Mouse (Mus musculus) heart, adult 2 months (tissue): ENCODE data around the gene Mrtfa. TPM values are rescaled to one million over a fixed set of nuclear protein-coding genes. Genes with fewer than 3 reads are reported as not detected.
A peak's percentile ranks its signal among the peaks of the same experiment; 100 is the strongest.
"Not testable (repeated sequence)": the region's sequence is repeated elsewhere in the genome, so short reads cannot be mapped to it uniquely, and the experiment has no call there.

ENCODE experiments used
- DNase-seq, 2 experiments: peaks; one replicate each; pipeline ENCODE4 v3.0.0; 2021
- H3K27ac ChIP-seq: fragments of 200-600 bp; 2 replicates; pipeline ENCODE4 v1.8.1; 2022
- H3K27me3 ChIP-seq: fragments of 200-500 bp; 2 replicates; pipeline ENCODE4 v1.6.1; 2012; ENCODE audit warnings: mild to moderate bottlenecking, low read length, inconsistent platforms, mixed read lengths; ENCODE audit not compliant: control insufficient read depth, insufficient read depth
- H3K36me3 ChIP-seq: fragments of 200-500 bp; 2 replicates; pipeline ENCODE4 v1.6.1; 2012; ENCODE audit warnings: low read length, inconsistent platforms; ENCODE audit not compliant: control insufficient read depth, insufficient read depth
- H3K4me1 ChIP-seq: fragments of 200-500 bp; 2 replicates; pipeline ENCODE4 v1.6.1; 2011; ENCODE audit warnings: low read length; ENCODE audit not compliant: control insufficient read depth, insufficient read depth
- H3K4me3 ChIP-seq: fragments of 200-600 bp; 2 replicates; pipeline ENCODE4 v1.8.1; 2022
- H3K79me2 ChIP-seq: fragments of 200-500 bp; replicated peaks from 2 replicates; pipeline ENCODE4 v1.6.1; 2012; ENCODE audit warnings: mild to moderate bottlenecking, inconsistent platforms, low read length, moderate library complexity, mixed read lengths; ENCODE audit not compliant: control insufficient read depth, insufficient read depth
- H3K9ac ChIP-seq: fragments of 200-500 bp; 2 replicates; pipeline ENCODE4 v1.6.1; 2012; ENCODE audit warnings: low read depth, mild to moderate bottlenecking, control low read depth, inconsistent platforms, low read length, mixed read lengths
- CTCF ChIP-seq: fragments of 200-600 bp; IDR thresholded peaks from 2 replicates; pipeline ENCODE4 v1.8.1; 2022; ENCODE audit warnings: antibody characterized with exemption, mild to moderate bottlenecking, moderate library complexity
- EP300 ChIP-seq: fragments of 200-500 bp; IDR thresholded peaks from 2 replicates; pipeline ENCODE4 v1.6.1; 2011; ENCODE audit warnings: low read depth, low read length, control low read depth; ENCODE audit not compliant: insufficient read depth
- POLR2A ChIP-seq: fragments of 200-500 bp; IDR thresholded peaks from 2 replicates; pipeline ENCODE4 v1.6.1; 2011; ENCODE audit warnings: mild to moderate bottlenecking, low read depth, low read length, control low read depth; ENCODE audit not compliant: insufficient read depth
- WGBS: fragments of 180-500 bp; shearing (Covaris S2); methylation state at CpG from one replicate; pipeline ENCODE4 v1.1.7; 2018; 5-methylcytosine and 5-hydroxymethylcytosine counted together
- intact Hi-C: fragments of 180-260 bp; cut with DNase I; formaldehyde crosslinking; loops from one replicate; pipeline ENCODE4 v1.15.1; 2025
- polyA plus RNA-seq: library from polyadenylated mRNA; depleted of rRNA; stranded (reverse); fragments of >200 nt; gene quantifications from 2 replicates; pipeline ENCODE4 v1.2.3, GENCODE M21; 2012
- total RNA-seq, 2 experiments: library from RNA; stranded (reverse); gene quantifications; 2 replicates each; pipeline ENCODE4 v1.2.3; 2021

The Mrtfa gene
- total and polyA plus RNA-seq, 3 experiments = 7.2 to 11.0 (median 9.0) TPM

GRCm38 (mm10) chr15:81225732-81226131 lies 35.2 kb upstream of the Mrtfa start:
- WGBS = 66% methylated on average over 6 of the region's 6 CpGs
- intact Hi-C loops = no loop called here

GRCm38 (mm10) chr15:81225016-81225415 lies 34.5 kb upstream of the Mrtfa start:
- no peaks in the 10 kb centered on the region for H3K36me3 ChIP-seq
- TF ChIP-seq EP300 (no peak), CTCF (no peak), POLR2A (no peak)
- 90% methylated on average over 10 of the region's 10 CpGs for WGBS
- H3K9ac ChIP-seq = no peak overlapping the region
- H3K27ac ChIP-seq = no peak overlapping the region
- no peak overlapping the region for H3K4me3 ChIP-seq
- intact Hi-C loops = no loop called here
- H3K27me3 ChIP-seq = no peaks in the 10 kb centered on the region
- H3K4me1 ChIP-seq = no peaks in the 10 kb centered on the region
- no peaks in the 10 kb centered on the region for H3K79me2 ChIP-seq
- no peak for DNase-seq

More at GRCm38 (mm10) chr15:81225732-81226131, 35.2 kb upstream of the Mrtfa start:
- Histone ChIP-seq H3K4me1 (no peaks in the 10 kb centered on the region), H3K36me3 (no peaks in the 10 kb centered on the region), H3K4me3 (no peak overlapping the region), H3K27ac (no peak overlapping the region), H3K79me2 (no peaks in the 10 kb centered on the region), H3K27me3 (no peaks in the 10 kb centered on the region), H3K9ac (no peak overlapping the region)
- no peak for DNase-seq
- no peak for TF ChIP-seq EP300

DNA sequence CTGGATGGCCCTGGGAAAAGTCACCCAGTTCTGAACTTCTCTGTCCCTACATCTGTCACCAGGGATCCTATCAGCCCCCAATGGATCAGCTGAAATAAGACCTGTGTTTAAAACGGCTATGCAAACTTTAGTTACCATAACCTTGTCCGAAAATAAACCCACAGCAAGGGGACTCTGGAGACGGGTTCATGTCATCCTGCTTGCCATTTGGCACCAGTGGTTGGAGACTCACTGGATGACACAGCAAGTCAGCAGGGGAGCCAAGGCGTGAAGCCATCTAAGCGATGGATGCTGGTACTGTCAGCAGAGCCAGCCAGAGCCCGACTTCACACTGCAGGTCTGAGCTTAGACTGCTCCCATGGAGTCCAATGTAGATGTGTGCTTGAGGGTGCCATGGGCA lies 30.9 kb upstream of the Mrtfa start:
- Histone ChIP-seq H3K27ac (no peak overlapping the region), H3K9ac (no peak overlapping the region), H3K36me3 (no peaks in the 10 kb centered on the region), H3K4me3 (no peak overlapping the region), H3K4me1 (no peaks in the 10 kb centered on the region), H3K79me2 (no peaks in the 10 kb centered on the region), H3K27me3 (no peaks in the 10 kb centered on the region)
- peak in 1 of 2 experiments; percentile 9 for DNase-seq
- intact Hi-C loops = no loop called here
- WGBS = 53% methylated on average over 6 of the region's 6 CpGs
- TF ChIP-seq POLR2A = no peak
- no peak for TF ChIP-seq CTCF
- TF ChIP-seq EP300 = no peak

GRCm38 (mm10) chr15:81220051-81220450 lies 29.5 kb upstream of the Mrtfa start:
- H3K36me3 ChIP-seq, H3K27ac ChIP-seq, H3K4me1 ChIP-seq, H3K79me2 ChIP-seq, H3K27me3 ChIP-seq, DNase-seq, intact Hi-C loops, H3K4me3 ChIP-seq, H3K9ac ChIP-seq: not testable (repeated sequence)
- 70% methylated on average over 8 of the region's 8 CpGs for WGBS

DNA sequence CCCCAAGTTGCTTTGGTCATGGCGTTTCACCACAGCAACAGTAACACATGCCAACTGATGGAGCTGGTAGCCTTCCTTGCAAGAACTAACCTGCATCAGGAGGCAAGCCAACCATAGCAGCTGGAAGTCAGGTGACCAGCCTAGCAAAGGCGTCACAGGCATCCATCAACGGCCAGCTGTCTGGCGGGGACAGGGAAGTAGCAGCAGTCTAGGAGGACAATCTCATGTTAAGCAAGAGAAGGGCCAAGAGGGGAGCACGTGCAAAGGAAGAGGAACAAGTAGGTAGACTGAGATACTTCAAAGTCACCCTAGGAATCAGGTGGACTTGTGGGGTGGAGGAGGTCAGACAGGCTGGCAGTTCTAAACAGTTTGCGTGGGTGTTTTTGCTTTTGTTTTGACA lies 28.5 kb upstream of the Mrtfa start:
- Histone ChIP-seq H3K27me3 (no peaks in the 10 kb centered on the region), H3K4me1 (no peaks in the 10 kb centered on the region), H3K9ac (no peak overlapping the region), H3K27ac (no peak overlapping the region), H3K79me2 (no peaks in the 10 kb centered on the region), H3K4me3 (no peak overlapping the region), H3K36me3 (no peaks in the 10 kb centered on the region)
- TF ChIP-seq CTCF = no peak
- TF ChIP-seq POLR2A = no peak
- no peak for TF ChIP-seq EP300
- intact Hi-C loops = no loop called here
- no peak for DNase-seq
- 61% methylated on average over 6 of the region's 6 CpGs for WGBS

DNA sequence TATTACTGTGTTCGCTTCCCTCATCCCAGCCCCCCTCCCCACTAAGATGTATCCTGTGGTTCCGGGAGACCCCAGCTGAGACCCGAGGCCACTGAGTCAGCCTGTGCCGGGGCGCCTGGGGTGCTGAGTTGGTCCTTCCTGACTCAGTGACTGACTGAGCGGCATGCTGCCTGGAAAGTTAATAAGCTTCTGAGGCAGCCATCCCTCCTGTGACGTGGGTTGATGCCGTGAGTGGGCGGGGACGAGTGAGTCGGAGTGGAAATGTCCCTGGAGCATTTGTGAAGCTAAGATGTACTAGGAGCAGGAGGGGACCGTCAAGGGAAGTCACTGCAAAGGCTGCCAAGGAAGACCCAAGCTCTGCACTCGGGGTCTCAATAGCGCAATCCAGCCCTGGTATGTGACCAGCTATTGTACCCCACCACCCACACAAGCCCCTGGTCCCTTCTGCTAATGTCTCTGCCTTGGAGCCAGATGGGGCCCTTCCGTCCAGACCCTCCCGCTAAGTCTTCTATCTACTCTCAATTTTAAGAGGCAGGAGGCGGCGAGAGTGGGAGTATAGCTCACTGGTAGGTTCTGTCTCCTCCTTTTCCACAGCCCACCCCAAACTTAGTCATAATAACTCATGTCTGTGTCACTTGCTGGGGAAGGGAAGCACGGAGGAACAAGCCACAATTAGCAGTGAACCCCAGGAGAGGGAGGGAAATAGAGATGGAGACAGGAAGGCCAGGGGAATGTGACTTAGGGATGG lies 26.5 kb upstream of the Mrtfa start:
- Histone ChIP-seq H3K27me3 (no peaks in the 10 kb centered on the region), H3K4me3 (no peak overlapping the region), H3K36me3 (no peaks in the 10 kb centered on the region), H3K79me2 (no peaks in the 10 kb centered on the region), H3K9ac (no peak overlapping the region), H3K27ac (no peak overlapping the region), H3K4me1 (no peaks in the 10 kb centered on the region)
- no peak for DNase-seq
- intact Hi-C loops = no loop called here
- WGBS = 74% methylated on average over 19 of the region's 19 CpGs
- TF ChIP-seq POLR2A (no peak), CTCF (no peak), EP300 (no peak)
